Mouse (Mus musculus) kidney, adult 18-20 months (tissue): ENCODE data around the gene Zc3h13.

Experiments used
- DNase-seq: peaks from one replicate; pipeline ENCODE4 v3.0.0; 2021

The Zc3h13 gene

DNA sequence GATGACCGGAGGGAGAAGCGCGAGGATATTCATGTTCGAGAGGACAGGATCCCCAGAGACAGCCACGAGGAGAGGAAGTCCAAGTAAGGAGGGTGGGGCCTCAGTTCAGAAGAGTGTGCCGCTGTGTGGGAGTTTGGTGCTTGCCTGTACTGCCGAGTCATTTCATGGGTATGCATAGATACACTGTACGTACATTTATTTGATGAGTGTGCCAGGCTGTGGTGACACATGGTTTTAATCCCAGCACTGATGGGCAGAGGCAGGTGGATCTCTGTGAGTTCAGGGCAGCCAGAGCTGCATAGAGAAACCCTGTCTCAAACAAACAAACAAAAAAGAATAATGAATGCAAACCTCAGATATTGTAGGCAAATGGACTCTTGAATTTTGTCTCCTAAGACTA, 43.9 kb downstream of the Zc3h13 start:
- DNase-seq: no peak

DNA sequence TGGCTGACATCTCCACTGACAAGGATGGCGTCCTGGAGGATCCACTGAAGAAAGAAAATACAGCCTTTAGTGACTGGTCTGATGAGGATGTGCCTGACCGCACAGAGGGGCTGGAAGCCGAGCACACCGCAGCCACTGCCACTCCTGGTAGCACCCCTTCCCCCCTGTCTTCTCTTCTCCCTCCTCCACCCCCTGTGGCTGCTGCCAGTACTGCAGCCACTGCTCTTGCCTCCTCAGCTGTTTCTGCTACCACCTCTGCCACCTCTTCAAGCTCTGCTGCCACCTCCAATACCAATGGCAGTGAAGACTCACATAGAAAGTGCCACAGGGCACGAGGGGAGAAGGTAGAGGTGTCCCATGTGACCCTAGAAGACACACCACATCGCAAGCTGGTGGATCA, 46.4 kb downstream of the Zc3h13 start:
- no peak for DNase-seq

DNA sequence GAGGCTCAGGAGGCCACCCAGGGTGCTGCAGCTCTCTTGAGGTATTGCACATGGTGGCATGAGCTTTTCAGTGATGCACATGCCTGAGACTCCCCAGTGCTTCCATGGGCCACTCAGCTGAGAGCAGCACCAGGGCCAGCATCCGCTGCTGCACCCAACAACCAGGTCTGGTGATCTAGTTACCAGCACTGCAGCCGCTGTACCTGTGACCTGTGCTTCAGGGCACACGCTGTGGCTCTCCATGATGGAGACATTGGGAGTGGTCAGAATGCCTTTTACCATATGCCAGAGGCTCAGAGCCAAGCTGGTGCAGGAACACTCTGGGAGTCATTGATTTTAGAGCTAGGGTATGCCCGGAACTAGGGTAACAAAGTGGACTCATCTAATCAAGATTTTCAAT, 50.1 kb downstream of the Zc3h13 start:
- no peak for DNase-seq

DNA sequence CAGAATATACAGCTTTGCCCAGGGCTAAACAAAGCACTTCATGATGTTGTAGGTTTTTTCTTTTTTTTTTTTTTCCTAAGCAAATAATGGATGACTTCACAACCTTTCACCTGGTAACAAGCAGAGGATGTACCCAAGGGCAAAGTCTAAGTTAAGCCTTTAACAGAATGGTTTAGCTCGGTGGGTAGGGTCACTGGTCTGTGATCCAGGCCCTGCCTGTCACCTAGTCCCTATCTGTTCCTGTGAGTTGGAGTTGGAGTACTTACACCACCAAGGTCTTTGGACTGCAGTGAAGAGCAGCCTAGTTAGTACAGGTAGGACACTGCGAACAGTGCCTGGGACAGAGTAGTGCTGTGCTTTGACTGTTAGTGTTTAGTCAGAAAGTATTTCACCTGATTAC, 53.7 kb downstream of the Zc3h13 start:
- DNase-seq: no peak

DNA sequence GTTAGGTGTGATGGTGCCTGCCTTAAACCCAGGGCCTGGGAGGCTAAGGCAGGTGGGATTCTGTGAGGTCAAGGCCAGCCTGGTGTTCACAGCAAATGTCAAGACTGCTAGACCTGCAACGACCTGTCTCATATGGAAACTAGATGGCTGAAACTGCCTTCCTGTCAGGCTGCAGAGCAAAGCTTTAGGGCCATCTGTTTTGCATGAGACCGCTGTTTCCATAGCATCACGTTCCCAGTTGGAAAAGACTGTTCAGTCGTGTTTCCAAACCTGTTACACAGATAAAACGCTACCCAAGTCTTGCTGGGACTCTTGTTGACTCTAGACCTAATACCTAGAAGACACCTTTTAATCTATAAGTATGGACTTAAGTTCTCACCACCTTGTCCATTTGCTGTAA, 61.9 kb downstream of the Zc3h13 start:
- no peak for DNase-seq

DNA sequence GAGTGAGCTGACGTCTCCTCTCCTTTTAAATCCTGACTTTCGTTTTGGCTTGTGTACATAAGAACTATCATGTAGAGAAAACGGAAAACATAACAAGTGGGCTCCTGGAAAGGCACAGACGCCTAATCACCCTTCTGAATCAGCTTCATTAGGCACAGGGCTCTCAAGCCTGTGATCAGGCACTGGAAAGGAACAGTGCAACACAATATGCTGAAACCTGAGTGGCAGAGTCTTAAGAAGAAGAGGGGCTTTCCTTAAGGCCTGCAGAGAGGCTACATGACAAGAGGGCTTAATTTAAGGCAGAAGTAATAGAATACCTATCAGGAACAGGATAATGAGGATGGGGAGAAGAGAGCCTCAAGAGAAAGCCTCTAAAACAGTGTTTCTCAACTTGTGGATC, 67.5 kb downstream of the Zc3h13 start:
- DNase-seq: no peak

DNA sequence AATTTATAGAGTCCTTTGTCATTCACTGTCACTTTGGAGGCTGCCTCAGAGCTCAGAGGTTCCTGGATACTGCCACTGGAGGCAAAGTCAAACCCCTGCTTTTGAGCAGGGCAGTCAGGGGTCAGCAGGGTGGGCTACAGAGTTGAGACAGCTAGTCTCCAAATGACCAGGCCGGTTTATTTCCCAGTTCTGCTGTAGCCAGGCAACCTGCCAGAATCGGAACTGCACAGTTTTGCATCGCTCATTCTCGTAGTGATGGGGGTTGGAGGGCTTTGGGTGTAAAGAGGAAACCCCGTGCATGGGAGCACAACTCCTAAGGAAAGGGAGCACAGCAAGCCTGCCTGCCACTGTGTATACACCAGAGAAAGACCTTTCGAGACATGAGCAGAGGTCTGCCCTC, 79.1 kb downstream of the Zc3h13 start:
- no peak for DNase-seq

DNA sequence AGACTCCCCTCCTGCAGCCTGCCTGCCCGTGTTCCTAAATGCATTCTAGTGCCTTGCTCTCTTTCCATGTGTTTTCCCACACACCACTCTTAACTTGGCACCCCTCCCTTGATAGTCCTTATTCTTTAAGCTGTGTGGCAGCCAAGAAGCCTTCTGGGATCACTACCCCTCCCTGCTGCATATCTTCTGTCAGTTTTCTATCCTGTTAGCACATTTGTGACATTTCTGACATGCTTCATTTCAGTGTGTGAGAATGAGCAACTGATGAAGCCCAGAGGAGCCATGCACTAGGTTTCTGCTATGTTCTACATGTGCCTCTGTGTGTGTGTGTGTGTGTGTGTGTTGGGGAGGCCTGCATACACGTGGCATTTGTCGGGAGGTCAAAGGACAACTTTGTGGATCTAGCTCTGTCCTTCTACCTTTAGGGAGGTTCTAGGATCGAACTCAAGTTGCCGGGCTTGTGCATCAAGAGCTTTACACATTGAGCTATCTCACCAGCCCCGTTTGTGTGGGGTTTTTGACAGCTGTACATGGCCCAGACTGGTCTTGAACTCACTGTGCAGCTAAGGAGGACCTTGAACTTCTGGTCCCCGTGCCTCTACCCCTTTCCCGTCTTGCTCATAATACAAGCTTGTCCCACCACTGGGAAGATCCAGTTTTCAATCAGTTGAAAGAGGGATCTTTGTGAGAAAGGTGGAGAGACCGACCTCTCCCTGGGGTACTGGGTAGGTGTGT, 81.3 kb downstream of the Zc3h13 start:
- DNase-seq: no peak

DNA sequence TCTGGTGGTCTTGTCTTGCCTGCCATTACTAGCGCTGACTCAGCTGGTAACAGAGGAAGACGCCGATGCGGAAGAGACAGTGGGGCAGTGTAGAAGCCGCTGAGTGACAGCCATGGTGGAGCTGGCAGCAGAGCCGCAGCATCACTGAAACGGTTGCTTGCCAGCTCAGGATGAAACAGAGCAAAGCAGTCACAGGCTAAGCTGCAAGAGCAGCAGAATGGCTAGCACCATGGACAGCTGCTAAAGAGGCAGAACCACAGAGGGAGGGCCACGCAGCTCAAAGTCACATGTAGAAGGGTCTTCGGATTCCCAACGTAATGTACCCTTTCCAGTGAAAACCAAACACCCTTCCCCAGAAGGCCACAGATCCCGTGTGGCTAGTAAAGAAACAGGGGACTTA, 82.6 kb downstream of the Zc3h13 start:
- DNase-seq: no peak

DNA sequence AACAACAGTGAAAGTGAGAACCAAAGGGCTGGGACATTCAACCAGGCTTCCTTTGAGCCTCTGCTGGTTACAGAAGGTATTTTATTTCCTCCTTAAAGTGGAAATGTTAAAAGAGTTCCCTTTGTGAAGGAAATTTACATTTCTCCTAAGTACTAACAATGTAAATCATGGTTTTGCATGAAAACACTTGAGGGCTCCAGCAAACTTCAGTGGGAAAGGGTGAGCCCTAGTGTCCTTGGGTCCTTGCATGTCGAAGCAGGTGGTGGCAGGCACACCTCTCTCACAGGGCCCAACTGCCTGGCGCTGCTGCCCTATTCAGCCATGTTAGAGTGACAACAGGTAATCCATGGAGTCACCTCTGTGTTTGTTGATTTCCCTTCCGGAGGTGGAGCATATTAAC, 83.3 kb downstream of the Zc3h13 start:
- no peak for DNase-seq

DNA sequence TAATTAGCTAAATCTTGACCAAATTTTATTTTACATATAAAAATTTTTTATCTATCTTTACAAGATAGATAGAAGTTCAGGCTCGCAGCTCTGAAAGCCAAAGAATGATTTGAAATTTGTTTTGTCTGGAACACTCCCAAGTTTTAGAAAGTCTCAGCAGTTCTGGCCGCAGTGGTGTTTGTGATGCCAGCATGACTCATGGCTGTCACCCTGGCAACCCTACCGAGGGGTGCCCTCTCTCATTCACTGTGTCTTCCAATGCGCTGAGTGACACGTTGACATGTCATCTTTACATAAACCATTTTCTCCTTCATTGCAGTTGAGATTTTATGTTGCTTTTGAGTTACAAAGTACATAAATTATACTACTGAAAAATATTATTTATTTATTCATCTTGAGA, 85.7 kb downstream of the Zc3h13 start:
- DNase-seq: no peak

DNA sequence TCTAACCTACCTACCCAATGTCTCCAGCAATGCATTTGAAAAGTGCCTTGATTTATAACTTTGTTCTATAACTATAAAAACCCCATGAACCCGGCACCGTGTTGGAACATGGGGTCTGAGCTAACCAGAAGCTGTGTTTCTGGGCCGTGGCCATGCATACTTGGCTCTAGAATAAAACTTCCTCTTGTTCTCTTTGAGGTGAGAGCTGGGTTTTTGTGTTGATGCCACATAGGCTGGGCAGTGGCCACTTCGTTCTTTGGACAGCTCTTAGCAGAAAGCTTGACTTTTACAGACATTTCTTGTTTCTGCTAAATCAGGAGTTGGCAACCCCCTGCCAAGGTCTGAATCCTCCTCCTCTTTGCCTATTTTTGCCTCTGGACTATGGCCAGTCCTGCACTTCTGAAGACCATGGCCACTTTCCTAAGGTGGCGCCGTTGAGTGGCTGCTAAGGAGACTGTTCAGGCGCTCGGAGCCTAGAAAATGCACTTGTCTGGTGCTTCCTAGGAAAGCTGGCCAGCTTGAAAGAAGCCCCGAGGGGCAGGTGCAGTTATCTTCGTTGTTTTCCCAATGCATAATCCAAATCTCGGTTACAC, 90.9 kb downstream of the Zc3h13 start:
- no peak for DNase-seq

DNA sequence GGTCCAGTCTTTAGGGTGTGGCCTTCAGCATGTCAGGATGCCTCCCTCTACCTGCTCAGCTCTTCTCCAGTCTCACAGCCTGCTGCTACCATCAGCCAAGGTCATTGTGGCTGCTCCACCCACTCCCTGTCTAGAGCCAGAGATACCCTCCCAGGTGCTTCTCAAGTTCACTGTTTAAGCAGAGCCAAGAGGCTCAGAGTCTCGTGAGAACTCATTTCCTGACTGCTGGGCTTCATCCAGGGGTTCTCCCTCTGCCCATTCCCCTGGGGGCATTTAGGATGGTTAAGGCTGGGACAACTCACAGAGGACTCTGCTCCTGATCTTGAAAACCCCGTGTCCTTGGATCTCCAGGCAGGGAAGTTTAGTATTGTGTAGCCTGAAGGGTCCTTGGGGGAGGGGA, 92.1 kb downstream of the Zc3h13 start:
- DNase-seq: no peak

DNA sequence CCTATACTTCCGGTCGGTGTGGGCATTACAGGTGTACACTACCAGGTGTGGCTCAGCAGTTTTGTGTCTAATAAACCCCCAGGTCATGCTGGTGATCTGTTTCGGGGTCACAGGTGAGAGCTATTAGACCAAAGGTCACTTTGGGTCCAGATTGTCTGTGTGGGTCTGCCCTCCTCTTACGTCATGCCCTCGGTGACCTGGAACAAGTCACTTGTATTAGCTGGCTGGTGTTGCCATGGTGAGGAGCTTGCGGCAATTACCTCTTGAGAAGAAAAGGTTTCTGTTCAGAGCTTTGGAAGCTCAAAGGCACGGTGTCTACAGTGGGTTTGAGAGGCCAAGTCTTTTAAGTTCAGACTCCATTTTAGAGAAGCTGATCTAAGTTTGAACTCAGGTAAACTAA, 93.4 kb downstream of the Zc3h13 start:
- DNase-seq: no peak
